Mouse (Mus musculus): ENCODE measurements around the gene Gm15737.

The Gm15737 gene

GRCm38 (mm10) chr6:92869089-92869581, at the start of gene Gm15737:
Gene Gm15737, plus strand, starts transcription at chr6:92869357.
- in situ Hi-C loops (cut with MseI, MboI): no loop called here

- in situ Hi-C loops (cut with MseI, MboI): no loop called here
These were observed 47.6 kb upstream of the Gm15737 start for GRCm38 (mm10) chr6:92821606-92822005.

GRCm38 (mm10) chr6:92822006-92822405, 47.2 kb upstream of the Gm15737 start:
- in situ Hi-C loops (cut with MseI, MboI): no loop called here

GRCm38 (mm10) chr6:92823991-92824390, 45.2 kb upstream of the Gm15737 start:
- in situ Hi-C loops (cut with MseI, MboI): no loop called here

- in situ Hi-C loops (cut with MseI, MboI): no loop called here
These were observed 42.6 kb upstream of the Gm15737 start for GRCm38 (mm10) chr6:92826561-92826960.

GRCm38 (mm10) chr6:92827360-92827759, 41.8 kb upstream of the Gm15737 start:
- in situ Hi-C loops (cut with MseI, MboI): no loop called here

- in situ Hi-C loops (cut with MseI, MboI): no loop called here
These were observed 40.0 kb upstream of the Gm15737 start for GRCm38 (mm10) chr6:92829148-92829547.

- in situ Hi-C loops (cut with MseI, MboI): no loop called here
These were observed 38.1 kb upstream of the Gm15737 start for GRCm38 (mm10) chr6:92831106-92831505.

- in situ Hi-C loops (cut with MseI, MboI): no loop called here
These were observed 27.2 kb upstream of the Gm15737 start for GRCm38 (mm10) chr6:92842000-92842399.

GRCm38 (mm10) chr6:92843474-92843873, 25.7 kb upstream of the Gm15737 start:
- in situ Hi-C loops (cut with MseI, MboI): no loop called here

GRCm38 (mm10) chr6:92845898-92846297, 23.3 kb upstream of the Gm15737 start:
- in situ Hi-C loops (cut with MseI, MboI): no loop called here

GRCm38 (mm10) chr6:92846614-92847013, 22.5 kb upstream of the Gm15737 start:
- in situ Hi-C loops (cut with MseI, MboI): no loop called here

GRCm38 (mm10) chr6:92849208-92849607, 19.9 kb upstream of the Gm15737 start:
- in situ Hi-C loops (cut with MseI, MboI): no loop called here

- in situ Hi-C loops (cut with MseI, MboI): no loop called here
These were observed 18.9 kb upstream of the Gm15737 start for GRCm38 (mm10) chr6:92850250-92850649.

- in situ Hi-C loops (cut with MseI, MboI): no loop called here
These were observed 14.3 kb upstream of the Gm15737 start for GRCm38 (mm10) chr6:92854873-92855272.

GRCm38 (mm10) chr6:92857761-92858160, 11.4 kb upstream of the Gm15737 start:
- in situ Hi-C loops (cut with MseI, MboI): no loop called here

- in situ Hi-C loops (cut with MseI, MboI): no loop called here
These were observed 10.2 kb upstream of the Gm15737 start for GRCm38 (mm10) chr6:92858721-92859510.

GRCm38 (mm10) chr6:92860285-92860912, 8.8 kb upstream of the Gm15737 start:
- in situ Hi-C loops (cut with MseI, MboI): no loop called here

- in situ Hi-C loops (cut with MseI, MboI): no loop called here
These were observed 6.6 kb upstream of the Gm15737 start for GRCm38 (mm10) chr6:92862599-92862998.

GRCm38 (mm10) chr6:92869582-92870219, 544 bp downstream of the Gm15737 start:
- in situ Hi-C loops (cut with MseI, MboI): no loop called here

GRCm38 (mm10) chr6:92871813-92872212, 2.7 kb downstream of the Gm15737 start:
- in situ Hi-C loops (cut with MseI, MboI): no loop called here

- in situ Hi-C loops (cut with MseI, MboI): no loop called here
These were observed 3.6 kb downstream of the Gm15737 start for GRCm38 (mm10) chr6:92872766-92873165.

GRCm38 (mm10) chr6:92874854-92875253, 5.7 kb downstream of the Gm15737 start:
- in situ Hi-C loops (cut with MseI, MboI): no loop called here
